Mouse (Mus musculus): ENCODE data around the gene 1700020A23Rik. TPM values are rescaled to one million over a fixed set of nuclear protein-coding genes. Genes with fewer than 3 reads are reported as not detected.

1700020A23Rik gene
- total RNA-seq, 1 experiment, result not detected

- TF ChIP-seq ZNF384 (IDR thresholded peaks at IDR 0.05; ENCODE audit: low read depth, low read length), result no peak
- no peak for TF ChIP-seq ZC3H11A (IDR thresholded peaks at IDR 0.05; ENCODE audit: borderline replicate concordance, low read depth, low read length)
- TF ChIP-seq MAFK (IDR thresholded peaks at IDR 0.05; ENCODE audit: insufficient read depth, low read depth, low read length), result no peak
- TF ChIP-seq CHD2 (IDR thresholded peaks at IDR 0.05; ENCODE audit: low read depth, low read length), result no peak
- no peak for TF ChIP-seq HCFC1 (IDR thresholded peaks at IDR 0.05; ENCODE audit: borderline replicate concordance, insufficient read depth, low read length)
- no peak for DNase-seq (ENCODE audit: low read depth, low spot score)
- in situ Hi-C loops (cut with MboI; ENCODE audit: low sequenced_read_pairs in 2 of 2, unreplicated experiment in 2 of 2), result no loop called here
- no peak overlapping the region for H3K4me3 ChIP-seq (ENCODE audit: insufficient read depth in 1 of 2, low read depth in 1 of 2, low read length in 2 of 2, poor library complexity in 1 of 2, severe bottlenecking in 1 of 2)
- no peaks in the 10 kb centered on the region for H3K9me3 ChIP-seq (ENCODE audit: control insufficient read depth, insufficient read depth, low read depth, low read length)
- H3K9ac ChIP-seq (ENCODE audit: insufficient read depth, low read depth, low read length, poor library complexity, severe bottlenecking), result no peak overlapping the region
- no peaks in the 10 kb centered on the region for H3K36me3 ChIP-seq (ENCODE audit: control insufficient read depth, insufficient read depth, low read length, poor library complexity, severe bottlenecking)
- no peaks in the 10 kb centered on the region for H3K4me1 ChIP-seq (ENCODE audit: control insufficient read depth in 2 of 2, insufficient read depth in 2 of 2, low read length in 2 of 2, poor library complexity in 1 of 2)
- no peak overlapping the region for H3K27ac ChIP-seq (ENCODE audit: insufficient read depth, low read depth, low read length, poor library complexity, severe bottlenecking)
These were observed 21.9 kb upstream of the 1700020A23Rik start for GRCm38 (mm10) chr2:130383205-130383604.

GRCm38 (mm10) chr2:130383895-130384294 lies 21.2 kb upstream of the 1700020A23Rik start:
- H3K4me1 ChIP-seq (ENCODE audit: control insufficient read depth in 2 of 2, insufficient read depth in 2 of 2, low read length in 2 of 2, poor library complexity in 1 of 2), result no peaks in the 10 kb centered on the region

GRCm38 (mm10) chr2:130386212-130386611 lies 18.8 kb upstream of the 1700020A23Rik start:
- no peak overlapping the region for H3K9ac ChIP-seq (ENCODE audit: insufficient read depth, low read depth, low read length, poor library complexity, severe bottlenecking)
- DNase-seq (ENCODE audit: low read depth, low spot score), result no peak
- H3K4me3 ChIP-seq (ENCODE audit: insufficient read depth in 1 of 2, low read depth in 1 of 2, low read length in 2 of 2, poor library complexity in 1 of 2, severe bottlenecking in 1 of 2), result no peak overlapping the region
- no peak for TF ChIP-seq HCFC1 (IDR thresholded peaks at IDR 0.05; ENCODE audit: borderline replicate concordance, insufficient read depth, low read length)
- no peak for TF ChIP-seq ZC3H11A (IDR thresholded peaks at IDR 0.05; ENCODE audit: borderline replicate concordance, low read depth, low read length)
- TF ChIP-seq CHD2 (IDR thresholded peaks at IDR 0.05; ENCODE audit: low read depth, low read length), result no peak
- no peak for TF ChIP-seq ZNF384 (IDR thresholded peaks at IDR 0.05; ENCODE audit: low read depth, low read length)
- no peak for TF ChIP-seq MAFK (IDR thresholded peaks at IDR 0.05; ENCODE audit: insufficient read depth, low read depth, low read length)
- no peaks in the 10 kb centered on the region for H3K4me1 ChIP-seq (ENCODE audit: control insufficient read depth in 2 of 2, insufficient read depth in 2 of 2, low read length in 2 of 2, poor library complexity in 1 of 2)
- H3K27ac ChIP-seq (ENCODE audit: insufficient read depth, low read depth, low read length, poor library complexity, severe bottlenecking), result no peak overlapping the region
- no peaks in the 10 kb centered on the region for H3K9me3 ChIP-seq (ENCODE audit: control insufficient read depth, insufficient read depth, low read depth, low read length)
- in situ Hi-C loops (cut with MboI; ENCODE audit: low sequenced_read_pairs in 2 of 2, unreplicated experiment in 2 of 2), result no loop called here
- no peaks in the 10 kb centered on the region for H3K36me3 ChIP-seq (ENCODE audit: control insufficient read depth, insufficient read depth, low read length, poor library complexity, severe bottlenecking)

More at GRCm38 (mm10) chr2:130383895-130384294, 21.2 kb upstream of the 1700020A23Rik start:
- H3K4me3 ChIP-seq (ENCODE audit: insufficient read depth in 1 of 2, low read depth in 1 of 2, low read length in 2 of 2, poor library complexity in 1 of 2, severe bottlenecking in 1 of 2), result no peak overlapping the region
- no peaks in the 10 kb centered on the region for H3K9me3 ChIP-seq (ENCODE audit: control insufficient read depth, insufficient read depth, low read depth, low read length)
- no peak overlapping the region for H3K27ac ChIP-seq (ENCODE audit: insufficient read depth, low read depth, low read length, poor library complexity, severe bottlenecking)
- TF ChIP-seq HCFC1 (IDR thresholded peaks at IDR 0.05; ENCODE audit: borderline replicate concordance, insufficient read depth, low read length), result no peak
- TF ChIP-seq ZNF384 (IDR thresholded peaks at IDR 0.05; ENCODE audit: low read depth, low read length), result no peak
- H3K9ac ChIP-seq (ENCODE audit: insufficient read depth, low read depth, low read length, poor library complexity, severe bottlenecking), result no peak overlapping the region
- in situ Hi-C loops (cut with MboI; ENCODE audit: low sequenced_read_pairs in 2 of 2, unreplicated experiment in 2 of 2), result no loop called here
- DNase-seq (ENCODE audit: low read depth, low spot score), result no peak
- no peaks in the 10 kb centered on the region for H3K36me3 ChIP-seq (ENCODE audit: control insufficient read depth, insufficient read depth, low read length, poor library complexity, severe bottlenecking)

- no peak for DNase-seq (ENCODE audit: low read depth, low spot score)
- H3K9me3 ChIP-seq (ENCODE audit: control insufficient read depth, insufficient read depth, low read depth, low read length), result no peaks in the 10 kb centered on the region
- TF ChIP-seq ZC3H11A (IDR thresholded peaks at IDR 0.05; ENCODE audit: borderline replicate concordance, low read depth, low read length), result 0 out of 2 replicates have a peak, but pooled peaks have one; percentile 17
- TF ChIP-seq HCFC1 (IDR thresholded peaks at IDR 0.05; ENCODE audit: borderline replicate concordance, insufficient read depth, low read length), result no peak
- in situ Hi-C loops (cut with MboI; ENCODE audit: low sequenced_read_pairs in 2 of 2, unreplicated experiment in 2 of 2), result no loop called here
- H3K4me1 ChIP-seq (ENCODE audit: control insufficient read depth in 2 of 2, insufficient read depth in 2 of 2, low read length in 2 of 2, poor library complexity in 1 of 2), result no peaks in the 10 kb centered on the region
- H3K36me3 ChIP-seq (ENCODE audit: control insufficient read depth, insufficient read depth, low read length, poor library complexity, severe bottlenecking), result peaks cover 6% of the 10 kb centered on the region
- no peak overlapping the region for H3K27ac ChIP-seq (ENCODE audit: insufficient read depth, low read depth, low read length, poor library complexity, severe bottlenecking)
- H3K4me3 ChIP-seq (ENCODE audit: insufficient read depth in 1 of 2, low read depth in 1 of 2, low read length in 2 of 2, poor library complexity in 1 of 2, severe bottlenecking in 1 of 2), result no peak overlapping the region
- no peak overlapping the region for H3K9ac ChIP-seq (ENCODE audit: insufficient read depth, low read depth, low read length, poor library complexity, severe bottlenecking)
These were observed 16.3 kb upstream of the 1700020A23Rik start for GRCm38 (mm10) chr2:130388796-130389195.

GRCm38 (mm10) chr2:130390993-130391625 lies 13.9 kb upstream of the 1700020A23Rik start:
- no peaks in the 10 kb centered on the region for H3K4me1 ChIP-seq (ENCODE audit: control insufficient read depth in 2 of 2, insufficient read depth in 2 of 2, low read length in 2 of 2, poor library complexity in 1 of 2)
- H3K9me3 ChIP-seq (ENCODE audit: control insufficient read depth, insufficient read depth, low read depth, low read length), result no peaks in the 10 kb centered on the region
- no peak overlapping the region for H3K4me3 ChIP-seq (ENCODE audit: insufficient read depth in 1 of 2, low read depth in 1 of 2, low read length in 2 of 2, poor library complexity in 1 of 2, severe bottlenecking in 1 of 2)
- no peak for DNase-seq (ENCODE audit: low read depth, low spot score)
- TF ChIP-seq CHD2 (IDR thresholded peaks at IDR 0.05; ENCODE audit: low read depth, low read length) (no peak), HCFC1 (IDR thresholded peaks at IDR 0.05; ENCODE audit: borderline replicate concordance, insufficient read depth, low read length) (no peak), MAFK (IDR thresholded peaks at IDR 0.05; ENCODE audit: insufficient read depth, low read depth, low read length) (no peak)
- no peak overlapping the region for H3K27ac ChIP-seq (ENCODE audit: insufficient read depth, low read depth, low read length, poor library complexity, severe bottlenecking)
- peaks cover 9% of the 10 kb centered on the region for H3K36me3 ChIP-seq (ENCODE audit: control insufficient read depth, insufficient read depth, low read length, poor library complexity, severe bottlenecking)
- in situ Hi-C loops (cut with MboI; ENCODE audit: low sequenced_read_pairs in 2 of 2, unreplicated experiment in 2 of 2), result no loop called here
- no peak overlapping the region for H3K9ac ChIP-seq (ENCODE audit: insufficient read depth, low read depth, low read length, poor library complexity, severe bottlenecking)

Data from ES-E14 (cell line).